9 mouse cellular contexts compared by ENCODE assay signal in the genomic region with DNA sequence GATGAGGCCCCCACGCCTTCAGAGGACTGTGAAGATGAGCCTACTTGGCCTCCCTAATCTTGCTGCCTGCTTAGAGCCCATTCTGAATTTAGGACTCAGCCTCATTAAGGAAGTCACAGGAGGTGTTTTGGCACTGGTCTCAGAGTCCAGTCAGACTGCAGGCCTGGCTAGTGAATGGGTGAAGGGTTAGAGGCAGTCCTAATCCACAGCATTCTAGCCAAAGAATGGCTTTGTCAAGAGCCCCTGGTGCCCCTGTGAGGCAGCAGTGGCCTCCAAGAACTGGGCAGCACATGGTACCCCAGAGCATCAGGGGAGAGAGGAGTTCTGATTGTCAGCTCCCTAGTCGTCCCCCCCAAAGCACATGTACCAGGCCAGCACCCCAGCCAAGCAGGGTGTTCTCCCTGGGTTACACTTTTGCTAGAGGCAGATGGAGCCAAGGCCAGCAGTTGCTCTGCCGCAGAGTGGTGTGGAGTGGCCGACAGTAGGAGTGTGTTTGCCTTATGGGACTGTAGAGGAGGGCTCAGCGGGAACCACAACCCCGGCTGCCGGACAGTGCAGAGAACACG.
"Had no signal": no experiment of that assay in that cellular context is flagged by ENCODE, and none has a peak within 500 bp of the region (broad histone marks: within the 10 kb centered on the region; RNA-seq: fewer than 3 reads in every experiment).

No protein-coding gene starts in this region.

- DNase-seq: lung, adult 18-20 months; lung, postnatal 36 days; midbrain, embryonic 14.5 days; retina, postnatal 1 day; thymus, adult 18-20 months had no signal

- H3K4me3 ChIP-seq: limb, embryonic 15.5 days; midbrain, embryonic 10.5 days; neural tube, embryonic 13.5 days had no signal

- H3K27ac ChIP-seq: limb, embryonic 15.5 days; liver, embryonic 14.5 days; neural tube, embryonic 13.5 days had no signal

- H3K4me1 ChIP-seq: neural tube, embryonic 13.5 days had no signal
